ENCODE assay signal across 8 mouse cellular contexts in genomic region chr1:39192997-39193861, GRCm38 (mm10). TPM values are rescaled to one million over a fixed set of nuclear protein-coding genes. Genes with fewer than 3 reads are reported as not detected.
DNase-seq lines count a peak whose midpoint lies in the region; ATAC-seq and TF ChIP-seq lines count a peak whose summit lies in the region.

TSS of gene Npas2 (plus strand) at chr1:39193731.

- H3K27me3 ChIP-seq in testis, adult 2 months (ENCODE audit: control insufficient read depth, insufficient read depth, low read length) = no peaks in the 10 kb centered on the region
- H3K27me3 ChIP-seq in hindbrain, embryonic 10.5 days (ENCODE audit: insufficient read depth, poor library complexity, severe bottlenecking) = peaks cover 68% of the 10 kb centered on the region
- peaks cover 77% of the 10 kb centered on the region for H3K27me3 ChIP-seq in limb, embryonic 10.5 days (ENCODE audit: low read depth, poor library complexity, severe bottlenecking)

- under 1% methylated on average over 55 of the region's 66 CpGs for whole genome bisulfite sequencing in hindbrain, embryonic 10.5 days
- under 1% methylated on average over 63 of the region's 66 CpGs for WGBS in limb, embryonic 10.5 days

- no peaks in the 10 kb centered on the region for H3K9me3 ChIP-seq in hindbrain, embryonic 10.5 days
- no peaks in the 10 kb centered on the region for H3K9me3 ChIP-seq in limb, embryonic 10.5 days (replicated peaks)

- ATAC-seq in CD4-positive, CD25-positive, alpha-beta regulatory T cell, adult 4 months = no peak
- ATAC-seq in erythroid progenitor cell, adult 5-6 weeks (replicated peaks; ENCODE audit: low FRiP score, poor library complexity, severe bottlenecking) = no peak

- H3K4me1 ChIP-seq in testis, adult 2 months (ENCODE audit: control insufficient read depth, insufficient read depth, low read length) = peaks cover 16% of the 10 kb centered on the region
- peaks cover 31% of the 10 kb centered on the region for H3K4me1 ChIP-seq in hindbrain, embryonic 10.5 days (replicated peaks)
- peaks cover 29% of the 10 kb centered on the region for H3K4me1 ChIP-seq in limb, embryonic 10.5 days

- peak; percentile 40 for DNase-seq in CD4-positive, CD25-positive, alpha-beta regulatory T cell, adult 2 months (ENCODE audit: low read depth, low spot score)
- DNase-seq in testis, postnatal 14 days (ENCODE audit: low spot score) = no peak
- peak; percentile 37 for DNase-seq in hindbrain, embryonic 10.5 days (ENCODE audit: low spot score)
- DNase-seq in limb, embryonic 10.5 days (ENCODE audit: low spot score) = peak; percentile 63
- peak; percentile 54 for DNase-seq in neural tube, embryonic 10.5 days (ENCODE audit: extremely low spot score, low spot score)

- TF ChIP-seq POLR2A in testis, adult 2 months (IDR thresholded peaks at IDR 0.05; ENCODE audit: control insufficient read depth, low read depth, low read length) = no peak

- TF ChIP-seq CTCF in testis, adult 2 months (IDR thresholded peaks at IDR 0.05; ENCODE audit: control insufficient read depth, insufficient read depth, insufficient replicate concordance, low read depth, low read length) = no peak

- H3K27ac ChIP-seq in testis, adult 2 months (ENCODE audit: control insufficient read depth, insufficient read depth, low read depth, low read length) = 0 out of 2 replicates have a peak within 1 kb of the TSS, but pooled peaks have one; percentile 29
- H3K27ac ChIP-seq in hindbrain, embryonic 10.5 days = peak within 1 kb of the TSS; percentile 71
- H3K27ac ChIP-seq in limb, embryonic 10.5 days = peak within 1 kb of the TSS; percentile 72

- H3K4me3 ChIP-seq in testis, adult 2 months (ENCODE audit: control insufficient read depth, low read depth, low read length) = peak within 1 kb of the TSS; percentile 70
- peak within 1 kb of the TSS; percentile 77 for H3K4me3 ChIP-seq in hindbrain, embryonic 10.5 days
- peak within 1 kb of the TSS; percentile 74 for H3K4me3 ChIP-seq in limb, embryonic 10.5 days

- H3K36me3 ChIP-seq in testis, adult 2 months (ENCODE audit: control insufficient read depth, insufficient read depth, low read length) = no peaks in the 10 kb centered on the region
- H3K36me3 ChIP-seq in hindbrain, embryonic 10.5 days = no peaks in the 10 kb centered on the region
- H3K36me3 ChIP-seq in limb, embryonic 10.5 days = no peaks in the 10 kb centered on the region

RNA-seq across cellular contexts. Expression of gene Npas2, which starts in this region (rescaled TPM):
- under 1 TPM; 0.17 to 0.32 TPM for polyA plus RNA-seq in CD4-positive, CD25-positive, alpha-beta regulatory T cell, adult 4 months (2017; shearing (Covaris generic))
- 0.79 and 1.1 TPM in 2 replicates for polyA plus RNA-seq in testis, adult 2 months (2012; rRNA removed)
- 0.05 and 0.21 TPM in 2 replicates for polyA plus RNA-seq in hindbrain, embryonic 10.5 days (2016; fragmentation: Nextera tagmentation; extraction: Ambion mirVana)
- 0.15 TPM in 1 of 2 replicates, not detected in the other for polyA plus RNA-seq in limb, embryonic 10.5 days (2016; fragmentation: Nextera tagmentation; extraction: Ambion mirVana)
- not detected in 2 replicates for total RNA-seq in erythroid progenitor cell, adult 5-6 weeks (2015; ENCODE audit: low replicate concordance)
- not detected in 2 replicates for total RNA-seq in erythroid progenitor cell, adult 5-6 weeks (2017; ENCODE audit: low replicate concordance)

Comparison
In these comparisons a context has a peak if more than half of its experiments do, and no peak if none do; other contexts are left out.
1. Peak in DNase-seq, H3K4me3 ChIP-seq and H3K27ac ChIP-seq in hindbrain, embryonic 10.5 days; RNA of the gene not detected or under 1 TPM.
2. Peak in DNase-seq, H3K4me3 ChIP-seq and H3K27ac ChIP-seq in limb, embryonic 10.5 days; RNA of the gene not detected or under 1 TPM.